In genomic region chr2:163300069-163301060, GRCm38 (mm10) we compare ENCODE assay signal across 8 mouse cellular contexts.
A peak's percentile ranks its signal among the peaks of the same experiment; 100 is the strongest.
DNase-seq lines count a peak whose midpoint lies in the region; ATAC-seq and TF ChIP-seq lines count a peak whose summit lies in the region.

No protein-coding gene starts in this region.

- no peak overlapping the region for H3K4me3 ChIP-seq in intestine, embryonic 16.5 days (ENCODE audit: low read length)
- H3K4me3 ChIP-seq in intestine, postnatal 0 days (ENCODE audit: low read depth, low read length): no peak overlapping the region
- H3K4me3 ChIP-seq in E14TG2a.4 (replicated peaks; ENCODE audit: low read length): 0 out of 2 replicates have a peak overlapping the region, but pooled peaks have one; percentile 20
- no peak overlapping the region for H3K4me3 ChIP-seq in forebrain, embryonic 12.5 days (replicated peaks)

- H3K27me3 ChIP-seq in intestine, embryonic 16.5 days (replicated peaks; ENCODE audit: control insufficient read depth, insufficient read depth, low read length): no peaks in the 10 kb centered on the region
- no peaks in the 10 kb centered on the region for H3K27me3 ChIP-seq in intestine, postnatal 0 days (replicated peaks; ENCODE audit: control insufficient read depth, insufficient read depth, low read length)
- peaks cover 46% of the 10 kb centered on the region for H3K27me3 ChIP-seq in E14TG2a.4 (ENCODE audit: insufficient read depth, low read length)
- H3K27me3 ChIP-seq in forebrain, embryonic 12.5 days: peaks cover 27% of the 10 kb centered on the region; the same call in 1 of the 2 replicates

- peak; percentile 35 for DNase-seq in lung, postnatal 14 days
- DNase-seq in gastrocnemius, postnatal 25 days: no peak
- DNase-seq in spleen, postnatal 10 days (ENCODE audit: low spot score in 2 of 2): no peak
- no peak for DNase-seq in urinary bladder, postnatal 4 days (ENCODE audit: low spot score in 2 of 2)

- H3K4me1 ChIP-seq in intestine, embryonic 16.5 days (ENCODE audit: control insufficient read depth, insufficient read depth, low read length): 0 out of 2 replicates have a peak, but pooled peaks cover 2% of the 10 kb centered on the region
- peaks cover 6% of the 10 kb centered on the region; the same call in 1 of the 2 replicates for H3K4me1 ChIP-seq in intestine, postnatal 0 days (replicated peaks; ENCODE audit: control insufficient read depth, insufficient read depth, low read length)
- H3K4me1 ChIP-seq in E14TG2a.4 (replicated peaks; ENCODE audit: low read depth, low read length): peaks cover 22% of the 10 kb centered on the region
- peaks cover 79% of the 10 kb centered on the region for H3K4me1 ChIP-seq in forebrain, embryonic 12.5 days

- H3K27ac ChIP-seq in intestine, embryonic 16.5 days (ENCODE audit: low read length): no peak overlapping the region
- no peak overlapping the region for H3K27ac ChIP-seq in intestine, postnatal 0 days (ENCODE audit: low read depth, low read length)
- peak overlapping the region; percentile 61 for H3K27ac ChIP-seq in forebrain, embryonic 12.5 days

- H3K4me2 ChIP-seq in intestine, embryonic 16.5 days (ENCODE audit: low read depth, low read length): no peak overlapping the region
- H3K4me2 ChIP-seq in intestine, postnatal 0 days (replicated peaks; ENCODE audit: low read depth): no peak overlapping the region
- no peak overlapping the region for H3K4me2 ChIP-seq in forebrain, embryonic 12.5 days

- TF ChIP-seq CTCF in intestine, postnatal 0 days (IDR thresholded peaks at IDR 0.05; ENCODE audit: low read depth): no peak
- no peak for TF ChIP-seq CTCF in E14TG2a.4 (conservative IDR thresholded peaks at IDR 0.05; ENCODE audit: low read length)

- 54% methylated on average over 14 of the region's 14 CpGs for WGBS in intestine, embryonic 16.5 days
- 59% methylated on average over 14 of the region's 14 CpGs for WGBS in intestine, postnatal 0 days
- WGBS in forebrain, embryonic 12.5 days: 38% methylated on average over 14 of the region's 14 CpGs

- no peaks in the 10 kb centered on the region for H3K36me3 ChIP-seq in intestine, embryonic 16.5 days (ENCODE audit: control insufficient read depth, insufficient read depth, low read length)
- H3K36me3 ChIP-seq in intestine, postnatal 0 days (ENCODE audit: control insufficient read depth, insufficient read depth): no peaks in the 10 kb centered on the region
- no peaks in the 10 kb centered on the region for H3K36me3 ChIP-seq in E14TG2a.4 (ENCODE audit: insufficient read depth, low read length)
- H3K36me3 ChIP-seq in forebrain, embryonic 12.5 days (replicated peaks): no peaks in the 10 kb centered on the region

- ATAC-seq in intestine, embryonic 16.5 days: 0 out of 2 replicates have a peak, but pooled peaks have one; percentile 33
- no peak for ATAC-seq in intestine, postnatal 0 days
- ATAC-seq in forebrain, embryonic 12.5 days (ENCODE audit: low FRiP score): no peak

- no peaks in the 10 kb centered on the region for H3K9me3 ChIP-seq in intestine, embryonic 16.5 days (ENCODE audit: control insufficient read depth, low read length)
- no peaks in the 10 kb centered on the region for H3K9me3 ChIP-seq in intestine, postnatal 0 days (ENCODE audit: control insufficient read depth)
- H3K9me3 ChIP-seq in E14TG2a.4 (ENCODE audit: low read length): no peaks in the 10 kb centered on the region
- no peaks in the 10 kb centered on the region for H3K9me3 ChIP-seq in forebrain, embryonic 12.5 days

- no peak overlapping the region for H3K9ac ChIP-seq in intestine, embryonic 16.5 days (ENCODE audit: low read depth, low read length)
- H3K9ac ChIP-seq in intestine, postnatal 0 days (ENCODE audit: low read depth, low read length): no peak overlapping the region
- H3K9ac ChIP-seq in forebrain, embryonic 12.5 days: no peak overlapping the region
